Mouse (Mus musculus): ENCODE measurements around the gene Cox15.
A peak's percentile ranks its signal among the peaks of the same experiment; 100 is the strongest.

Gene Cox15

GRCm38 (mm10) chr19:43761543-43762256, 8.9 kb upstream of the Cox15 start:
- DNase-seq (ENCODE audit: low spot score in 2 of 2), result no peak

- DNase-seq (ENCODE audit: low spot score in 2 of 2), result peak; percentile 53 to 72
Observed at GRCm38 (mm10) chr19:43760504-43760903, 7.7 kb upstream of the Cox15 start.

GRCm38 (mm10) chr19:43754872-43755271, 2.1 kb upstream of the Cox15 start:
- DNase-seq (ENCODE audit: low spot score in 2 of 2), result no peak

- no peak for DNase-seq (ENCODE audit: low spot score in 2 of 2)
Observed at GRCm38 (mm10) chr19:43754237-43754636, 1.4 kb upstream of the Cox15 start.

- peak; percentile 84 to 90 for DNase-seq (ENCODE audit: low spot score in 2 of 2)
Observed at GRCm38 (mm10) chr19:43753226-43753835, 531 bp upstream of the Cox15 start.

- DNase-seq (ENCODE audit: low spot score in 2 of 2), result no peak
Observed at GRCm38 (mm10) chr19:43750008-43750407, 2.8 kb downstream of the Cox15 start.

GRCm38 (mm10) chr19:43747877-43748276, 4.9 kb downstream of the Cox15 start:
- DNase-seq (ENCODE audit: low spot score in 2 of 2), result no peak

GRCm38 (mm10) chr19:43745740-43746139, 7.1 kb downstream of the Cox15 start:
- no peak for DNase-seq (ENCODE audit: low spot score in 2 of 2)

- no peak for DNase-seq (ENCODE audit: low spot score in 2 of 2)
Observed at GRCm38 (mm10) chr19:43743401-43743800, 9.4 kb downstream of the Cox15 start.

- no peak for DNase-seq (ENCODE audit: low spot score in 2 of 2)
Observed at GRCm38 (mm10) chr19:43738409-43738808, 14.4 kb downstream of the Cox15 start.

GRCm38 (mm10) chr19:43731157-43731556, 21.6 kb downstream of the Cox15 start:
- DNase-seq (ENCODE audit: low spot score in 2 of 2), result no peak

- no peak for DNase-seq (ENCODE audit: low spot score in 2 of 2)
Observed at GRCm38 (mm10) chr19:43730037-43730428, 22.8 kb downstream of the Cox15 start.

- no peak for DNase-seq (ENCODE audit: low spot score in 2 of 2)
Observed at GRCm38 (mm10) chr19:43729296-43730036, 23.3 kb downstream of the Cox15 start.

GRCm38 (mm10) chr19:43726510-43727146, 26.2 kb downstream of the Cox15 start:
- peak in 1 of 2 experiments; percentile 47 for DNase-seq (ENCODE audit: low spot score in 2 of 2)

- DNase-seq (ENCODE audit: low spot score in 2 of 2), result no peak
Observed at GRCm38 (mm10) chr19:43724821-43725220, 28.0 kb downstream of the Cox15 start.

GRCm38 (mm10) chr19:43724194-43724593, 28.6 kb downstream of the Cox15 start:
- DNase-seq (ENCODE audit: low spot score in 2 of 2), result no peak

- no peak for DNase-seq (ENCODE audit: low spot score in 2 of 2)
Observed at GRCm38 (mm10) chr19:43723501-43723900, 29.3 kb downstream of the Cox15 start.

- no peak for DNase-seq (ENCODE audit: low spot score in 2 of 2)
Observed at GRCm38 (mm10) chr19:43722891-43723290, 29.9 kb downstream of the Cox15 start.

- DNase-seq (ENCODE audit: low spot score in 2 of 2), result no peak
Observed at GRCm38 (mm10) chr19:43720061-43720460, 32.7 kb downstream of the Cox15 start.

- no peak for DNase-seq (ENCODE audit: low spot score in 2 of 2)
Observed at GRCm38 (mm10) chr19:43711971-43712370, 40.8 kb downstream of the Cox15 start.

- DNase-seq (ENCODE audit: low spot score in 2 of 2), result peak in 1 of 2 experiments; percentile 58
Observed at GRCm38 (mm10) chr19:43711159-43711916, 41.5 kb downstream of the Cox15 start.

Measured in natural killer cell, adult 2 months (primary cell).